Mouse (Mus musculus) Muller cell, postnatal 12 days (primary cell): ENCODE results near the gene Gabbr2.

Experiments
- DNase-seq: peaks from one replicate; pipeline ENCODE4 v3.0.0-alpha.2; 2015; ENCODE audit errors: inconsistent ontology term

Gene Gabbr2

DNA sequence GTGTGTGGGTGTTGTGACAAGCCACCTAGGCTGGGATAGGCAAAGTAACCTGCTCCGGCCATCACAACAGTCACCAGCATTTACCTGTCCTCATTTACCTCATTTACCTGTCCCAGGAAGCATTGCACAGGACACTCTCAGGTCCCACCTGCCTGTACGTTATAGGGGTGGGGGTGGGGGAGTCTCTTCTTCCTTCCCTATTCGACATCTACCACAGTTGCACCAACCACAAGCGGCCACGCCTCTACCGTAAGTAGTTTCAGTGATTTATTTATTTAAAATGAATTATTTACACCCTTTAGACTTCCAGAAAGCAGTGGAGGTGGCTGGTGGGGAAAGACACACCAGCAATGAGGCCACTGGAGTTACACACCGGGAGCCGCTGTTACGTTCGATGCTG lies 123.9 kb downstream of the Gabbr2 start:
- DNase-seq = no peak

DNA sequence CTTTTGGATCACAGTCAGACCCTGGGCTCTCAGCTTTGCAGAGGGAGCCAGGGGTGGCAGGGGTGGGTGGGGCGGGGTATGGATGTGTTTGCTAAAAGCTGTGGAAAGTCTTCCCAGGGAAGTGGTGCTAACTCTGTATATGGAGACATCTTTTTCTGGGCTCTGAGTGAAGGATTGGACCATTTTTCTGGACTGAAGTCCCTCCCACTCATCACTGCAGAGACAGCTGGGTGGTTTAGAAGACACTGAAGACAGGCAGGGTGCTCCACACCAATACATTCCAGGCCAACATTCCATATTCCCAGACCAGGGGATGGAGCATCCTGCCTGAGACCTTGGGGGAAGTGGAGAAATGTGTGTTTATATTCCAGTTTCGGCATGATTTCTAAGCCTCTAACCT lies 125.6 kb downstream of the Gabbr2 start:
- no peak for DNase-seq

DNA sequence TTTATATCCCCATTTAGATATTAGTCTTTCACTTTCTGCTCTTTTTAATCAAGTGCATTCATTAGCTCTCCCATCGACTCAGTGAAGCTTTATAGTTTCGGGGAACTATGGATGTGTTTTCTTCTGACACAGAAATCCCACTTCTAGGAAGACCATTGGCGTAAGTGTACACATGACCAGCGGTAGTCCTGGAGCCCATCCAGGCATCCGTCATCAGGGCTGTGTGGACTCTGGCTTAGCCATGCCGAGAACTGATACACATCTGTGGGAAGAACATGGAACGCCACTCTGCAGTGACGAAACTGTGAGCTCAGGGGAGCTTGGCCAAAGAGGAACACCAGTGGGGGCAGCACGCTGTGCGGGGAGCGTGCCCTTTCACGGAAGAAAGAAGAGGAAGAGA lies 128.0 kb downstream of the Gabbr2 start:
- DNase-seq = no peak

DNA sequence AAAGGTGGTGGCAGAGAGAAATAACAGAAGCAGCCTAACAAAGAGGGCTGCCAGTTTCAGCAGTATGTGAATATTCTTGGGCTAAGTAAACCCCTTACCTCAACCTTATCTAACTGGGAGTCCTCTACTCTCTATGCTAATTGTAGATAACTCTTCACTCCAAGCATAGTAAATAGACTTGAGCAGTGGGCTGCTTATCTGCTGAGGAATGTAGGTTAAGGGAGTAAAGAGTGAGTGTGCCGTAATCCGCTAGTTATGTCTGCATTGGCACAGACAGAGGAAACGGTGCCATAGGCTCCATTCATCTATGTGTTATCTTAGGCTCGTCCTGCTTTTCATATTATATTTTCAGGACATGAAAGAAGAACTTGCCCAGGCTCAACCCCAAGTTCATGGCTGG lies 129.0 kb downstream of the Gabbr2 start:
- no peak for DNase-seq

DNA sequence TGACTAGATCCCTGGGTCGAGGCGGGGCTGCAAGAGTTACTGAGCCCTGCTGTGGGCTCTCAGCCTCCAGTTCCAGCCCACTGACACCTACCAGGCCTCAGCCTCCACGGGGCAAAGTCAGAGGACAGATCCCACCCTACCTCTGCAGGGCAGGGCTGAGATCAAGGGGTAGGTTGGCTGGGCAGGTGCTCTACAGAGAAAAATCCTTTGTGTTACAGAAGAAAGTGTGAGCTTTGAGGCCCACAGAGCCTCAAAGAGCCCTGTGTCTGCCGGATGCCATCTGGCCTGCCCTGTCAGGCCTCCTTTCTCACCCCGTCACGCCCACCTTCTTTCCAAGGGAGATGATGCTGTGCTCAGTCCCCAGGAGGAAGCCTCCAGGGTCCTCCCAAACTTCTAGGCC lies 131.1 kb downstream of the Gabbr2 start:
- DNase-seq = no peak

- DNase-seq = peak; percentile 69
Measured at GRCm38 (mm10) chr4:46858899-46859298, 132.8 kb downstream of the Gabbr2 start.

DNA sequence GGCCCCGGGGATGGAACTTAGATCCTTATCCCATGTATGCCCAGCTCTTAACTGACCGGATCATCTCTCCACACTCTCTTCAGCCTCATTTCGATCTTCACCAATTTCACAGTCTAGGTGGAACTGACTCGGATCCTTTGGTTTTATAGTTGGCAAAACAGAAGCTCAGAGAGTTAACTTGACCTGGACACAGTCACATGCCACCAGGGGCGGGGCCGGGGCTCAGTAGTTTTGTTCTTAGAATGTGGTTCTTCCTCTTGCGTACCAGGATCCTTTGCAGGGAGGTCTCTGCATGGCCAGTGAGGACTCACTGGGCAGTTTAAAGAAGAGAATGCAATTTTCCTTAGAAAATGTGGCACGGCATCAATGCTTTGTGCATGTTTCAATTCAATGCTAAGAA lies 135.5 kb downstream of the Gabbr2 start:
- DNase-seq = no peak

- peak; percentile 83 for DNase-seq
Measured at GRCm38 (mm10) chr4:46854686-46855385, 136.8 kb downstream of the Gabbr2 start.

DNA sequence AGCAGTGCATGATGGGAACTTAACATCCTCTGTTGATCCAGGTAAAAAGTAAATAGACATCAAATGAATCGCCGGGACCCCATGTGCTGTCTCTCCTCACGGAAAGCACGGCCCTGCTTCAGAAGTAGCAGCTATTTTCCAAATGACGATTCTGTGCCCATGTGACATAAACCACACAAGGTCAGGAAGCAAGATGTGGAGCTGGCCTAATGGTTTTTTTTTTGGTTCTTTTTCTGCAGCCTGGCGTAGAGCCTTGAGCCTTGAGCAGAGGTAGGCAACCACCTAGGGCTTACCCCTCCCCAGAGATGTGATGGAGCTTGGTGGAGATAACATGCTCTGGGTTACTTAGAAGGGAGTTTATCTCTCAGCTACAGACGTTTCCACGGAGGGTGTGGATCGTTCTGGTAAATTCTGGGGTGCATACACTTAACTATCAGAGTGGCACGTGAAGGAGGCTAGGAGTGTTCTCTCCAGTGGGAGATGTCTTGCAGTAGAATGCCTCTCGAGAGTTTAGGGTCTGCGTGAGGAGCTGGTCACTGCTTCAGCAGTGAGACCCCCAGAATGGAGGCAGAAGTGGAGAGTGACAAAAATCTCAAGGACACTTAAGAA lies 137.7 kb downstream of the Gabbr2 start:
- no peak for DNase-seq

DNA sequence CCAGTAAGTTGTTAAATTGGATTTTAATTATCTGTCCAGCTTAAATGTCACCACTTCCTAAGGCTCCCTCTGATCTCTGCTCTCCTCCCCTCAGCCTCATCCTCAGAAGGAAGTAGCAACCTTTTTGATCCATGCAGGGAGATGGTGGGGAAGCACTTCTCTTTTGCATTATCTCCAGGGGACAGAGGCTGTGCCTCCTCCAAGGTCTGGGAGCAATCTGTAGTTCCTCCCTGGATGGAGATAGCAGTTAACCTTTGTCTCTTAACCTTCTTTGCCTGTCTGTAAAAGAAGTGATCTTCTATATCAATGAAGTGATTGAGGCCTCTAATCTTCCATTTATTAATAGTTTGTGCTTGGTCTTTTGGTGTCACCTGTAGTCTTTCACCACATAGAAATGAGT lies 143.9 kb downstream of the Gabbr2 start:
- no peak for DNase-seq

GRCm38 (mm10) chr4:46846396-46846795 lies 145.3 kb downstream of the Gabbr2 start:
- DNase-seq = no peak

GRCm38 (mm10) chr4:46844982-46845643 lies 146.6 kb downstream of the Gabbr2 start:
- no peak for DNase-seq

DNA sequence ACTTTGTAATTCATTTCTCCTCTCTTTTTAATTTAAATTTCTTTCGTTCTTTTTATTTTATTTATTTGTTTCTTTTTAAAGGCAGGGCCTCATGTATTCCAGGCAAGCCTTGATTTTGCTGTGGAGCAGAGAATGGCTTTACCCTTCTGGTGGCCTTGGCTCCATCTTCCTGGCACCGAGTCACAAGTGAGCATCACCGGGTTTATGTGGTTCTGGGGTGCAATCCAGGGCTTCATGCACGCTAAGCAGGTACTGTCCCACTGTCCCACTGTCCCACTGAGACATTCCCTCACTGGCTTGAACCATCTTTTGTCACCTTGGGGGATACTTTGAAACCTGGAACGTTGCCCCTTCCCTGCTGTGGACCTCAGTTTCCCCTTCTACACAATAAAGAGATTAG lies 147.1 kb downstream of the Gabbr2 start:
- no peak for DNase-seq

DNA sequence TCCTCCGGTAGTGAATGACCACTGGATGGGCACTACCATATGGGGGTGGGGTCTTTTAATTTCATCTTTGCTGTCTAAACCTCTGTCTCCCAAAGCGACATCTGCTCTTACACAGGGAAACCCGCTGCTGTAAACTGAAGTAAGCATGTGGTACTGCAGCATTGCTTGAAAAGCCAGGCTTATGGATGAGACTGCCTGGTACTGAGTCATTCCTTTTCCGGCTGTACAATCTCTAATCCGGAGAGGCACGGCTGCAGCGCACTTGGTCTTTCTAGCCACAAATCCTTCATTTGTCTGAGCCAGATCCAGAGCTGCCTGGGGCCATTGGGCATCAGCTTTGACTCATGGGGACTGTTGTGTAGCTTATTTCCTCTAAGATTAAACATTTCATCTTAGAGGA lies 149.1 kb downstream of the Gabbr2 start:
- no peak for DNase-seq

DNA sequence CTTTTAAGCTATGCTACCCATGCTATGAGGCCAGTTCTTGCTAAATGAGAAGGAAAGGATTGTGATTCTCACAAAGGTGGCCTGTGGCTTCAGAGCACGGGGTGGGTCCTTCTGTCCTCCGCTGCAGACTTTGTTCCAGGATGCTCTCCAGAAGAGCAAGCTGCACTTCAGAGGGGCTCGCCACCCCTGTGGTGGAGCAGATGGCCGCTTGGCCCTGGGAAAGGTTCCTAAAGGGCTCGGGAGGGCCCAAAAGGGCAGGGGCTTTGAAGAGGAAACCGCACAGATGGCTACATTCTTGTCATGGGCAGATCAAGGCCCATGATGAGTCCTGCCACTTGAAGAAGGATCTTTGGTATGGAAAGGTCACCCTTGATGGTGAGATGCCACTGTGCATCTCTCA lies 151.5 kb downstream of the Gabbr2 start:
- no peak for DNase-seq

DNA sequence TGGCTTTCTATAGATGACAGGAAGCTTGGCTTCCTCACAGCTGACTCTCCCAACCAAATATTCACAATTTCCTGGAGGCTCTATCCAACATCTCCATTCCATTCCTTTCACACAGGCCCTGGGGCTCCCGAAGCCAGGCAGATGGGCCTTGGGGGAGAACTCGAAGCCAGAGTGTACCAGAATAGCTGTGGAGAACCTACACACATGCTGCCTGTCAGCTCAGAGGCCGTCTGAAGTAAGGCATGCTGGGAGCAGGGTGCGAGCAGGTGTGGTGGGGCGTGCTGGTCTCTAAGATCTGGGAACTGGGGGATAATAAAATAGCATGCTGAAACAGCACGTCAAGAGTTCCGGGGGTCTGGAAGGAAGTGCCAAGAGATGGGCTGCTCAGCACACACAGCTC lies 154.3 kb downstream of the Gabbr2 start:
- no peak for DNase-seq

DNA sequence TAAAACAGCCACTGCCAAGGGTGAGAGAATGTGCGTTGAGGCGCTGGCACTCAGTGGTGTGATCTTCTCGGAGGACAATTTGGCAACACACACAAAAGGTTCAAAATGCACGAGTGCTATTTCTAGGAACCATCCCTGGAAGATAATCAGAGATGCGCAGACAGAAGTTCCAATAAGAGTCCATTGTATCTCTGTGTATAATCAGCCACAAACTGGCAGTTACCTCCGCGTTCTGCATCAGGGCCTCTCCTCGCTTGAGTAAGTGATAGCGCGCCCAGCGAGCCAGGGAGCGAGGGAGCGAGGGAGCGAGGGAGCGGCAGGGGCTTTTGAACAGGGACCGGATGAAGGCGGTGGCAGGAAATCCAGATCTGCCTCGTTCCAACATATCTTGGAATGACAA lies 155.6 kb downstream of the Gabbr2 start:
- DNase-seq = no peak

- DNase-seq = no peak
Measured at GRCm38 (mm10) chr4:46835064-46835463, 156.6 kb downstream of the Gabbr2 start.

- no peak for DNase-seq
Measured at GRCm38 (mm10) chr4:46832834-46833544, 158.7 kb downstream of the Gabbr2 start.

GRCm38 (mm10) chr4:46829656-46830055 lies 162.0 kb downstream of the Gabbr2 start:
- DNase-seq = no peak

- no peak for DNase-seq
Measured at GRCm38 (mm10) chr4:46828141-46828571, 163.5 kb downstream of the Gabbr2 start.

DNA sequence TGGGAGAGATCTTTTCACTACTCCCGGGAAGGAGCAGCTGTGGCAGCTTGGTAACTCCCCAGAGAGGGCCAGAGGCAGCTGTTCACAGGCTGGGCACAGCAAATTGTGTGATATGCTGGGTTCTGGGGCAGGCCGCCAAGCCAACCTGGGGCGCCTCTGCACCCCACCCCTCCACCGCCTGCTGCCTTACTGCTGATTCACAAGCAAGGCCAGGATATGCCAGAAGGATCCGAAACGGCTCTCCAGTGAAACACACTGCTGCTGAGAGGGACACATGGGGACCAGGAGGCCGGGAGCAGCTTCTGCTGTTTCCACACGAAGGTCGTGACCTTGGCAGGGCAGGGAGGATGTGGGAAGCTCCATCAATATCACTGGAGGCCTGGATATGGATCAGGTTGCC lies 164.2 kb downstream of the Gabbr2 start:
- DNase-seq = no peak
